In genomic region chr17:31304895-31305775, GRCm38 (mm10) we compare ENCODE assay signal across 8 mouse cellular contexts. TPM values are rescaled to one million over a fixed set of nuclear protein-coding genes. Genes with fewer than 3 reads are reported as not detected.
DNase-seq lines count a peak whose midpoint lies in the region; ATAC-seq and TF ChIP-seq lines count a peak whose summit lies in the region.

No protein-coding gene starts in this region.

- H3K4me1 ChIP-seq in heart, embryonic 10.5 days, result peaks cover 28% of the 10 kb centered on the region
- H3K4me1 ChIP-seq in forebrain, postnatal 0 days (ENCODE audit: insufficient read depth), result no peaks in the 10 kb centered on the region

- H3K4me3 ChIP-seq in heart, embryonic 10.5 days, result peak overlapping the region; percentile 19; the same call in 1 of the 2 replicates
- no peak overlapping the region for H3K4me3 ChIP-seq in forebrain, postnatal 0 days (ENCODE audit: low read depth, low read length)

- H3K36me3 ChIP-seq in heart, embryonic 10.5 days, result no peaks in the 10 kb centered on the region
- 0 out of 2 replicates have a peak, but pooled peaks cover 3% of the 10 kb centered on the region for H3K36me3 ChIP-seq in forebrain, postnatal 0 days (ENCODE audit: insufficient read depth)

- H3K4me2 ChIP-seq in forebrain, postnatal 0 days (ENCODE audit: low read depth), result no peak overlapping the region

- no peaks in the 10 kb centered on the region for H3K9me3 ChIP-seq in heart, embryonic 10.5 days
- H3K9me3 ChIP-seq in forebrain, postnatal 0 days (ENCODE audit: low read length), result no peaks in the 10 kb centered on the region

- H3K9ac ChIP-seq in forebrain, postnatal 0 days, result no peak overlapping the region

- H3K27me3 ChIP-seq in heart, embryonic 10.5 days (ENCODE audit: insufficient read depth, poor library complexity, severe bottlenecking), result no peaks in the 10 kb centered on the region
- H3K27me3 ChIP-seq in forebrain, postnatal 0 days (ENCODE audit: insufficient read depth, low read length), result no peaks in the 10 kb centered on the region

- peak; percentile 81 for ATAC-seq in megakaryocyte-erythroid progenitor cell, adult 5-6 weeks (replicated peaks; ENCODE audit: low FRiP score, low TSS enrichment, poor library complexity, severe bottlenecking)
- no peak for ATAC-seq in forebrain, postnatal 0 days
- no peak for ATAC-seq in inflammation-experienced regulatory T-cells, adult 6 months

- H3K27ac ChIP-seq in heart, embryonic 10.5 days, result peak overlapping the region; percentile 77
- H3K27ac ChIP-seq in forebrain, postnatal 0 days (ENCODE audit: low read depth, low read length), result no peak overlapping the region

- WGBS in heart, embryonic 10.5 days, result 29% methylated on average over 12 of the region's 12 CpGs
- 62% methylated on average over 12 of the region's 12 CpGs for WGBS in forebrain, postnatal 0 days

- DNase-seq in urinary bladder, adult 18-20 months (ENCODE audit: low spot score in 2 of 2), result peak; percentile 51 to 78
- no peak for DNase-seq in urinary bladder, postnatal 10 days (ENCODE audit: low spot score)
- peak; percentile 78 for DNase-seq in heart, embryonic 10.5 days (ENCODE audit: low spot score)
- DNase-seq in kidney, postnatal 36 days, result peak; percentile 63 to 66
- no peak for DNase-seq in forebrain, postnatal 0 days
- no peak for DNase-seq in frontal cortex, postnatal 25 days (ENCODE audit: low spot score in 2 of 2)

- no peak for TF ChIP-seq CTCF in forebrain, postnatal 0 days (IDR thresholded peaks at IDR 0.05; ENCODE audit: low read depth)

RNA-seq across cellular contexts. Expression of gene Slc37a1, which starts 18.5 kb away (rescaled TPM):
- 3.9 and 4.8 TPM in 2 replicates for polyA plus RNA-seq in heart, embryonic 10.5 days (2016; fragmentation: Nextera tagmentation; extraction: Ambion mirVana)
- 7.8 and 13.8 TPM in 2 replicates for total RNA-seq in megakaryocyte-erythroid progenitor cell, adult 5-6 weeks (2014; fragmentation: Nextera tagmentation)
- total RNA-seq in megakaryocyte-erythroid progenitor cell, adult 5-6 weeks (2017), result 3.6 and 8.6 TPM in 2 replicates
- 10.0 and 15.3 TPM in 2 replicates for total RNA-seq in forebrain, postnatal 0 days (2014; rRNA removed)
- polyA plus RNA-seq in forebrain, postnatal 0 days (2015; fragmentation: Nextera tagmentation; extraction: Ambion mirVana), result 4.7 and 6.7 TPM in 2 replicates
- polyA plus RNA-seq in inflammation-experienced regulatory T-cells, adult 6 months (2017; shearing (Covaris generic)), result 10 to 100 TPM; 19.0 to 39.4 (median 23.5) TPM

RNA-seq across cellular contexts. Expression of gene Rsph1, which starts 28.0 kb away (rescaled TPM):
- 1.8 and 2.4 TPM in 2 replicates for polyA plus RNA-seq in heart, embryonic 10.5 days (2016; fragmentation: Nextera tagmentation; extraction: Ambion mirVana)
- total RNA-seq in megakaryocyte-erythroid progenitor cell, adult 5-6 weeks (2014; fragmentation: Nextera tagmentation), result 6.8 TPM in 1 of 2 replicates, not detected in the other
- total RNA-seq in megakaryocyte-erythroid progenitor cell, adult 5-6 weeks (2017), result 0.95 TPM in 1 of 2 replicates, not detected in the other
- 2.8 and 6.0 TPM in 2 replicates for total RNA-seq in forebrain, postnatal 0 days (2014; rRNA removed)
- polyA plus RNA-seq in forebrain, postnatal 0 days (2015; fragmentation: Nextera tagmentation; extraction: Ambion mirVana), result 6.9 and 11.3 TPM in 2 replicates
- 1 to 10 TPM in 2 of 3 experiments, under 1 TPM in 1; 0.55 to 4.8 (median 1.3) TPM for polyA plus RNA-seq in inflammation-experienced regulatory T-cells, adult 6 months (2017; shearing (Covaris generic))

Comparison
In these comparisons a context has a peak if more than half of its experiments do, and no peak if none do; other contexts are left out.
1. DNase-seq: peak in urinary bladder, adult 18-20 months (2 of 2), heart, embryonic 10.5 days (single experiment) and kidney, postnatal 36 days (2 of 2); none in urinary bladder, postnatal 10 days (single experiment), forebrain, postnatal 0 days (single experiment) and frontal cortex, postnatal 25 days (0 of 2).